Mouse (Mus musculus) bone marrow, adult 2 months (tissue): ENCODE measurements around the gene Nnat.

Source experiments
- CTCF ChIP-seq: fragments of 200-500 bp; IDR thresholded peaks from 2 replicates; pipeline ENCODE4 v1.5.1; 2011; ENCODE audit warnings: low read length, control low read depth; ENCODE audit not compliant: control insufficient read depth, insufficient read depth
- POLR2A ChIP-seq: fragments of 200-500 bp; IDR thresholded peaks from 2 replicates; pipeline ENCODE4 v1.6.1; 2011; ENCODE audit warnings: low read depth, mild to moderate bottlenecking, control low read depth, low read length, borderline replicate concordance; ENCODE audit not compliant: control insufficient read depth

GRCm38 (mm10) chr2:157564723-157565122 lies 4.8 kb downstream of the Nnat start:
- TF ChIP-seq CTCF (no peak), POLR2A (no peak)
